Mouse (Mus musculus) skeletal muscle tissue, adult 2 months (tissue): ENCODE results near the gene Ppp1ca.

Experiments used
- DNase-seq: peaks from one replicate; pipeline ENCODE4 v3.0.0-alpha.2; 2012; ENCODE audit warnings: low read depth, low spot score

Ppp1ca gene

GRCm38 (mm10) chr19:4231253-4232185 lies 39.7 kb downstream of the Ppp1ca start, which contains the start of gene Pold4:
Gene Pold4, plus strand, starts transcription at chr19:4231899.
- peak; percentile 98 for DNase-seq

GRCm38 (mm10) chr19:4232186-4232572 lies 40.3 kb downstream of the Ppp1ca start:
- DNase-seq = peak; percentile 87

GRCm38 (mm10) chr19:4232651-4233050 lies 40.8 kb downstream of the Ppp1ca start:
- no peak for DNase-seq

GRCm38 (mm10) chr19:4234548-4234947 lies 42.7 kb downstream of the Ppp1ca start:
- DNase-seq = no peak

GRCm38 (mm10) chr19:4240247-4240668 lies 48.4 kb downstream of the Ppp1ca start:
- no peak for DNase-seq

- DNase-seq = no peak
These were observed 50.6 kb downstream of the Ppp1ca start for GRCm38 (mm10) chr19:4242416-4242815.

GRCm38 (mm10) chr19:4244775-4245174 lies 52.9 kb downstream of the Ppp1ca start:
- DNase-seq = no peak
